ENCODE assay signal across 26 mouse cellular contexts in genomic region chr3:31085000-31085399, GRCm38 (mm10). TPM values are rescaled to one million over a fixed set of nuclear protein-coding genes. Genes with fewer than 3 reads are reported as not detected.
A peak's percentile ranks its signal among the peaks of the same experiment; 100 is the strongest.
DNase-seq lines count a peak whose midpoint lies in the region; ATAC-seq and TF ChIP-seq lines count a peak whose summit lies in the region.
"Had no signal": no experiment of that assay in that cellular context is flagged by ENCODE, and none has a peak within 500 bp of the region (broad histone marks: within the 10 kb centered on the region; RNA-seq: fewer than 3 reads in every experiment).

No protein-coding gene starts in this region.

- H3K36me3 ChIP-seq in midbrain, embryonic 11.5 days (ENCODE audit: control insufficient read depth, insufficient read depth, low read length) = no peaks in the 10 kb centered on the region
- H3K36me3 ChIP-seq in midbrain, embryonic 16.5 days (ENCODE audit: control insufficient read depth, insufficient read depth, low read length) = no peaks in the 10 kb centered on the region
- H3K36me3 ChIP-seq: embryonic facial prominence, embryonic 13.5 days; embryonic facial prominence, embryonic 15.5 days; forebrain, embryonic 12.5 days; G1E had no signal

- no peak overlapping the region for H3K27ac ChIP-seq in midbrain, embryonic 11.5 days (ENCODE audit: low read depth, low read length)
- H3K27ac ChIP-seq in midbrain, embryonic 16.5 days (ENCODE audit: low read length) = no peak overlapping the region
- no peak overlapping the region for H3K27ac ChIP-seq in gastrocnemius, adult 2 months
- H3K27ac ChIP-seq: embryonic facial prominence, embryonic 13.5 days; forebrain, embryonic 12.5 days had no signal

- H3K9me3 ChIP-seq in midbrain, embryonic 11.5 days (ENCODE audit: control insufficient read depth, low read length) = no peaks in the 10 kb centered on the region
- no peaks in the 10 kb centered on the region for H3K9me3 ChIP-seq in midbrain, embryonic 16.5 days (replicated peaks; ENCODE audit: control insufficient read depth, low read length, poor library complexity, severe bottlenecking)
- H3K9me3 ChIP-seq: embryonic facial prominence, embryonic 13.5 days; embryonic facial prominence, embryonic 15.5 days; forebrain, embryonic 12.5 days; G1E had no signal

- H3K4me3 ChIP-seq in midbrain, embryonic 11.5 days (ENCODE audit: low read depth, low read length) = no peak overlapping the region
- H3K4me3 ChIP-seq in midbrain, embryonic 16.5 days (ENCODE audit: low read depth, low read length) = no peak overlapping the region
- no peak overlapping the region for H3K4me3 ChIP-seq in gastrocnemius, adult 2 months
- H3K4me3 ChIP-seq: embryonic facial prominence, embryonic 13.5 days; embryonic facial prominence, embryonic 15.5 days; erythroblast, embryonic 14.5 days; forebrain, embryonic 12.5 days had no signal

- H3K4me2 ChIP-seq in midbrain, embryonic 11.5 days = no peak overlapping the region
- no peak overlapping the region for H3K4me2 ChIP-seq in midbrain, embryonic 16.5 days (ENCODE audit: low read length)
- H3K4me2 ChIP-seq: embryonic facial prominence, embryonic 13.5 days; embryonic facial prominence, embryonic 15.5 days; forebrain, embryonic 12.5 days had no signal

- peak; percentile 67 for DNase-seq in midbrain, embryonic 11.5 days (ENCODE audit: low spot score, missing footprints)
- peak; percentile 50 for DNase-seq in induced T-regulatory cell, adult 2 months (ENCODE audit: low read depth)
- no peak for DNase-seq in adrenal gland, adult 8-10 months
- no peak for DNase-seq in kidney, adult 8-10 months
- DNase-seq in gastrocnemius, adult 2 months = no peak
- DNase-seq: adrenal gland, postnatal 10 days; adrenal gland, postnatal 25 days; cerebellum, adult 11 months; cerebellum, adult 18-20 months; cerebellum, adult 8-10 months; cerebellum, adult 9-11 months; cerebellum, postnatal 14 days; cerebellum, postnatal 36 days; embryo, embryonic 11 days had no signal

- no peak overlapping the region for H3K9ac ChIP-seq in midbrain, embryonic 11.5 days (ENCODE audit: low read length)
- no peak overlapping the region for H3K9ac ChIP-seq in midbrain, embryonic 16.5 days (ENCODE audit: low read depth, low read length)
- H3K9ac ChIP-seq: embryonic facial prominence, embryonic 13.5 days; embryonic facial prominence, embryonic 15.5 days; forebrain, embryonic 12.5 days had no signal

- intact Hi-C loops in gastrocnemius, adult 2 months (cut with DNase I) = no loop called here

- no peak for ATAC-seq in midbrain, embryonic 11.5 days (ENCODE audit: low FRiP score)
- ATAC-seq in midbrain, embryonic 16.5 days = no peak
- ATAC-seq in megakaryocyte-erythroid progenitor cell, adult 5-6 weeks (replicated peaks; ENCODE audit: low FRiP score, low TSS enrichment, poor library complexity, severe bottlenecking) = 0 out of 2 replicates have a peak, but pooled peaks have one; percentile 28
- ATAC-seq: activated CD4-positive, CD25-positive, alpha-beta regulatory T cell, adult 4 months; forebrain, embryonic 14.5 days; forebrain, embryonic 16.5 days; Patski had no signal

- no peaks in the 10 kb centered on the region for H3K27me3 ChIP-seq in midbrain, embryonic 11.5 days (ENCODE audit: control insufficient read depth, insufficient read depth, low read length)
- no peaks in the 10 kb centered on the region for H3K27me3 ChIP-seq in midbrain, embryonic 16.5 days (ENCODE audit: control insufficient read depth, insufficient read depth, low read depth, low read length)
- H3K27me3 ChIP-seq: CH12.LX; embryonic facial prominence, embryonic 13.5 days; embryonic facial prominence, embryonic 15.5 days; forebrain, embryonic 12.5 days; Patski had no signal

- H3K4me1 ChIP-seq in midbrain, embryonic 11.5 days (ENCODE audit: control insufficient read depth, insufficient read depth, low read length) = no peaks in the 10 kb centered on the region
- H3K4me1 ChIP-seq in midbrain, embryonic 16.5 days (ENCODE audit: control insufficient read depth, insufficient read depth, low read length) = peaks cover 4% of the 10 kb centered on the region; the same call in 1 of the 2 replicates

- no peak for TF ChIP-seq CTCF in gastrocnemius, adult 2 months (IDR thresholded peaks at IDR 0.05)

- 89% methylated on average over 3 of the region's 3 CpGs for WGBS in midbrain, embryonic 11.5 days
- WGBS in midbrain, embryonic 16.5 days = 90% methylated on average over 3 of the region's 3 CpGs

RNA-seq across cellular contexts. Expression of gene Skil, which starts 9.9 kb away (rescaled TPM):
- polyA plus RNA-seq in midbrain, embryonic 11.5 days (2014; fragmentation: Nextera tagmentation; extraction: Ambion mirVana) = 43.9 and 55.0 TPM in 2 replicates
- 29.9 and 32.4 TPM in 2 replicates for polyA plus RNA-seq in midbrain, embryonic 16.5 days (2015; fragmentation: Nextera tagmentation; extraction: Ambion mirVana)
- 5.3 and 6.1 TPM in 2 replicates for total RNA-seq in megakaryocyte-erythroid progenitor cell, adult 5-6 weeks (2014; fragmentation: Nextera tagmentation)
- 24.1 and 26.9 TPM in 2 replicates for total RNA-seq in megakaryocyte-erythroid progenitor cell, adult 5-6 weeks (2017)
- total RNA-seq in adrenal gland, adult 8-10 months (2022) = 10 to 100 TPM; 29.2 to 39.4 (median 34.0) TPM
- 10 to 100 TPM in 1 of 2 experiments, 1 to 10 TPM in 1; 8.3 to 19.8 TPM for total RNA-seq in gastrocnemius, adult 2 months (2021)

Comparison
In these comparisons a context has a peak if more than half of its experiments do, and no peak if none do; other contexts are left out.
1. DNase-seq: peak in midbrain, embryonic 11.5 days (single experiment) and induced T-regulatory cell, adult 2 months (single experiment); none in adrenal gland, adult 8-10 months (single experiment), kidney, adult 8-10 months (0 of 2) and gastrocnemius, adult 2 months (single experiment).